Mouse (Mus musculus) liver (tissue): Measurements from ENCODE around the gene Abhd16a.
A peak's percentile ranks its signal among the peaks of the same experiment; 100 is the strongest.

Experiments
- DNase-seq: peaks from one replicate; pipeline ENCODE4 v3.0.0-alpha.2; 2020; ENCODE audit warnings: mixed read lengths

Gene Abhd16a

DNA sequence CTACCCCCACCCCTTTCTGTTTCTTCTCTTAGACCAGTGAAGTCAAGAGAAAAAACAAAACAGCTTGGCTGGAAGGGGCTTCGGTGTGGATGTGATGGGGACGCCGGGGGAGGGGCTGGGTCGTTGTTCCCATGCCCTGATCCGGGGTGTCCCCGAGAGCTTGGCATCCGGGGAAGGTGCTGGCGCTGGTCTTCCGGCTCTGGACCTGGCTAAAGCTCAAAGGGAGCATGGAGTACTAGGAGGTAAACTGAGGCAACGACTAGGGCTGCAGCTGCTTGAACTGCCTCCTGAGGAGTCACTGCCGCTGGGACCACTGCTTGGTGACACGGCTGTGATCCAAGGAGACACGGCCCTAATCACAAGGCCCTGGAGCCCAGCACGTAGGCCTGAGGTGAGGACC is 29.0 kb upstream of the Abhd16a start:
- no peak for DNase-seq

DNA sequence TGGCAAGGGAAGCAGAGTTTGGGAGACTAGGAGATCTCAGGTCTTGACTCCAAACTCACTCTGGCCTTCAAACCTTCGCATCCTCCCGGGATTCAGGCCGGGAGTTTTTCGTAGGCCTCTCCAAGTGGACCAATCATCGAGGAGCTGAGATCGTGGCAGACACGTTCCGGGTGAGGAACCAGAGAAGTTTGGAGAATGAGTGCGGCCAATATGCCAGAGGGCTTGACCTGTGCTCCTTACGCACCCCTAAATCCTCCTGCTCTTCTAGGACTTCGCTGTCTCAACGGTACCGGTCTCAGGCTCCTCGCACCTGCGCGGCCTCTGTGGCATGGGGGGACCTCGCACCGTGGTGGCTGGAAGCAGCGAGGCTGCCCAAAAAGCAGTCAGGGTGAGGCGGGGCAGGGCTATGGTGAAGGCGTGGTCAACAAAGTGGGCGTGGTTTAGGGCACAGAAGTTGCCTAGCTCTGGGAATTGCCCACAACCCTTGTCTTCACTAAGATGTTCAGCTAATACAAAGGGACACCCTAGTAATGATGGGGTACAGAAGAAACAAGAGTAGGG is 28.2 kb upstream of the Abhd16a start:
- peak; percentile 72 for DNase-seq

DNA sequence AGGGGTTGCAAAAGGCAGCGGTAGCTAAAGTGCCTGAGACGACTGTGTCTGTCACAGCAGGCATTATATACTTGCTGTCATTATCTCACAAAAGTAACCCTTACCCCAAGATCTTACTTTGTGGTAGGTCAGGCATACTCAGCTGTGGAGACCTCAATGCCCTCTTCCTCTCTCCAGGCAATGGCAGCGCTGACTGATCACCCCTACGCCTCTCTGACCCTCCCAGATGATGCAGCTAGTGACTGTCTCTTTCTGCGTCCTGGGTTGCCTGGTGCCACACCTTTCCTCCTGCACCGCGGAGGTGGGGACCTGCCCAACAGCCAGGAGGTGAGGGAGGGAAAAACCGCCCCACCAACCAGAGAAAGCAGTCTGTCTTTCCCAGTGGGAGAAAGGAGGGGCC is 27.8 kb upstream of the Abhd16a start:
- DNase-seq = no peak

DNA sequence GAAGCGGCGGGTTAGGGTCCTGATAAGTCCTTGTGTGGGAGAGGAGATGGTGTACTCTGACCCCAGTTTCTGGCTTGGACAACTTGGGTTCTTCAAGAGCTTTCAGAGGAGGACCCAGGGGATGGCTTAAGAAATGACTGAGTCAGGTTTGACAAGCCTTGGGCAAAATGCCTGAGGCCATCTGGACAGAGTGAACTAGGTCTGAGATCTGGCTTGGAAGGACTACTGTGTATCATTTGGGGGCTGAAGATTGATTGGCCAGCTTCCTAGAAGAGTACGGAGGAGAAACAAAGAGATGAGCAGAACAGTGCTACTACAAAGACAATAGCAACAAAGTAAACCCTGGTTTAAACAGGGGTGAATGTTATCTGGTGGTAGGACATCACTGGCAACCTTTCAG is 25.6 kb upstream of the Abhd16a start:
- DNase-seq = no peak

DNA sequence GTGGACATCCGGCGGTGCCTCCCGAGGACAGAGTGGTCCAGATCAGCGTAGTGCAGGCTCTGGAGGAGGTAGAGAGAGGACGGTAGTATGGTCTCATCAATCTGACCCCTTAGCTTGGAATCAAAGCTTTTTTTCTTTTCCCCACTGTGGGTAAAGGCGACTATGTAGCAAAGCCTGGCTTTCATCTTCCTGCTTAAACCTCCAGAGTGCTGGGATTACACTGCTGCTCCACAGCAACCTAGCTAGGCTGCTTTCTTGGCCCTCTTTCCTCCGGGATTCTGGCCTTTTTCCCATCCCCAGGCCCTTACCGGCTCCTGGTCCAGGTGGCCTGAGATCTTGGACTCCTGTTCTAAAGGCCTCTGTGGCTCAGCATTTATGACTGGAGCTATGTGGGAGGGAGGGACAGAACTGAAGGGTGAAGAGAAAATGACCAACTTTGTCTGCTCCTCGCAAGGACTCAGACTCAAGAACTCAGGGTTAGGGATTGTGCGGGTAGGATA is 24.6 kb upstream of the Abhd16a start:
- no peak for DNase-seq

DNA sequence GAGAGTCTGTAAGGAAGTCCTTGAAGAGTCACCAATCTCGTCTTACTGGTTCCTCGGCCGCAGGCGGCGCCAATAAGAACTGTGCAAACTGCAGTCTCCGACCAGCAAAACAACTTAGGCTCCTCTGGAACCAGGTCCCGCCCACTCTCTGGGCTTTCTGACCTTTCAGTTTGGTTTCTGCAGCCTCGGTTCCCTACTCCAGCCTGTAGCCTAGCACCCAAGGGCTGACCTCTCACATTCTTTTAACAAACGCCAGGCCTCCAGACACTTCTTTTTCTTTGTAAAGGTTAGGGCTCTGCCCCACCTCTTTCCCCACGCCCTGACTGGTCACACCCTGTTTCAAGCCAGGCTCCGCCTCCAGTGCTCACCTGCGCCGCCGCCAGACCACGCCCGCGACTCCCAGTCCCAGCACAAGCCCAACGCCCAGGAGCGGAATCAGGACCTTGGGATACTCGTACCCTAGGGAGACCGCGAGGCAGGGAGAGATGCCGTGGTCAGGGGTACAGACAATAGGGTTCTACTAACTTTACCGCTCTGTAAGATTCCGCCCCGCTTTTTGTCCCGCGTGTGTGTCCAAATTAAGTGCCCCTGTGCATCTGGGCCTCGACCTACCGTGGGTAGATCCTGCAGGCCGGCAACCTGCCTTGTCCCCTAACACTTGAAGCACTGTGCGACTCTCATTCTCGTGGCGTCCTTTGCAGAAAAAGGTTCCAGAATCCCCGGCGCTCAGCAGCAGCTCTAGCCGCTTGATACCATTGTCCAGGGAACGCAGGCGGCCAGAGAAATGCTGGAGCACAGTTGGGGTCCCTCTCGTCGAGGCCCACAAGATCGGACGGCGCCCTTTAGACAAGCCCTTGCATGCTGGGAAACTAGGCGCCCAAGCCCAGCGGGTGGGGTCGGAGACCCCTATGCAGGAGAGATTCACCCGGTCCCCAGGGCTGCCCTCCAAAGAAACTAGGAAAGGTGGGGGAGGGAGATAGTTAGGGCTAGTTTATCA is 23.8 kb upstream of the Abhd16a start, which contains the start of gene Ly6g6c:
Gene Ly6g6c, plus strand, starts transcription at position 438 of the 997 bp plus-strand sequence.
- peak; percentile 62 for DNase-seq

DNA sequence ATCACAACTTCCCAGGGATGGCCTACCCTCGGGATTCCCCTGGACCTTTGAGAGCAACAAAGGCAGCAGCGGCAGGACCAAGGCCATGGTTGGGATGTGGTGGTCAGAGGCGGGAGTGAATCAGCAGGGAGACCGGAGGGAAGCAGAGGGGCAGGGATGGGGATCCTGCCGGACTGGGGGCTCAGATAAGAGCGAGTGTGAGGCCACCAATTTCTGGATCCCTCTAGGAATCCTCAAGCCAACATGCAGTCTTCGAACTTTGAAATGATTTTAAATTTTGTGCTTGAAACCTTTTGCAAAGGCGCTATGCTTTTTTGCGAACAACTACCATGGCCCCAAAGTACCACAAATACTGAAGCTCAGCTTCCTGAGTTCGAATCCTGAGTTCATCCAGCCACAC is 23.0 kb upstream of the Abhd16a start, which contains the start of gene Mpig6b:
Gene Mpig6b, minus strand, starts transcription at position 101 of the 400 bp plus-strand sequence.
- DNase-seq = no peak

DNA sequence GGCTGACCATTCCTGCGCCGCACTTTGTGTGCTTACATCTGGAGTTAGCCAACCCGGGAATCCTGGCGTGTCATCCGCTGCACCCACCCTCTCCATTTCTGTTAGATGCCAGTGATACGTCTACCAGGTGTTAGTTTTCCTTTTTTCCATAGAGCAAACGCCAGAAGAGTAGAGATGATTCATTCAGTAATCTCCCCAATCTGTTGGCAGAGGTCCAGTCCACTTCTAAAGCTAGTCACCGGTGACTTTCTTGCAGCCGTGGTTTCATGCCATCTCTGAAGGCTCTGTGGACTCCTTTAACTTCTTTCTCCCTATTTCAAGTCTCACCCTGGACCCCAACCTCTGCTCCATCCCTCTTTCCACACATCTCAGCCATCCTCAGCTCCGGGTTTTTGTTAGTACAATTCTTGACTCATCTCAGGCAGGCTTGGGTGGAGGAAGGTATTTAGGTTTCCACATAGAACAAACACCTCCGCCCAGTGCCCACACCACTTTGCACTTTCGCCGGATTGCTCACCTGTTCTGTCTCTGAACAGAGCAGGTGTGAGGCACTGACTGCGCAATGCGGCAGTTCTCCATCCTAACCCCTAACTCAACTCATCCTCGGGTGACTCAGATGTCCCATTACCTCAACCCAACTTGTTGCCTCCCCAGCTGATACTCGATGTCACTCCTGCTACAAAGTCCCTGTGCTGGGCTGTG is 20.7 kb upstream of the Abhd16a start:
- no peak for DNase-seq

DNA sequence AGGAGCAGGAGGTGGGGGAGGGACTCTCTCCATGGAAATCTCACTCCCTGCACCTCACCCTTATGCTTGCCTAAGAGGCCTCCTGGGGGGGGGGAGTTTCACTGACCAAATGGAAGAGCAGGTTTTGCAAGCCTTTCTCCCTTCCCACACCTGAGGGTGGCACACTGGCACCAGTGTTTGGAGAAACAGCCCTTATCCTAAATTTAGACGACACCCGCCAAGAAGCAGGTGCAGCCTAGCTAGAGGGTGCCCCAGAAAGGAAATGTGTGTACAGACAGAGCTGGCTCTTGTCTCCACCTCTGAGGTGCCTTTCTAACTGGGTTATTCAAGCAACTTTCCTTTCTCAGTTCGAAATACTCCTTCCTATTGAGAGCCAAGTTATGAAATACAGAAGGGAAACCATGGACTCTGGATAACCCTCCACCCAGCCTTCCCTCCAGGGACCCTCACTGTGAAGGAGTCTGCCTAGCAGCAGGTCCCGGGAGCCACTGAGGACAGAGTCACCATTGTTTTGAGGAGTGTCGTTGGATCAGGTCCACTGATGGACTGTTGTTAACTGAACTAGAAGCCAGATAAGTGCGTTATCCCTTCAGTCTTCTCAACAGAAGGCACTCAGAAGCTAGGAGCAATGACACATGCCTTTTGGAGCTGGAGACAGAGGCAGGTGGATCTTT is 18.4 kb upstream of the Abhd16a start:
- no peak for DNase-seq

DNA sequence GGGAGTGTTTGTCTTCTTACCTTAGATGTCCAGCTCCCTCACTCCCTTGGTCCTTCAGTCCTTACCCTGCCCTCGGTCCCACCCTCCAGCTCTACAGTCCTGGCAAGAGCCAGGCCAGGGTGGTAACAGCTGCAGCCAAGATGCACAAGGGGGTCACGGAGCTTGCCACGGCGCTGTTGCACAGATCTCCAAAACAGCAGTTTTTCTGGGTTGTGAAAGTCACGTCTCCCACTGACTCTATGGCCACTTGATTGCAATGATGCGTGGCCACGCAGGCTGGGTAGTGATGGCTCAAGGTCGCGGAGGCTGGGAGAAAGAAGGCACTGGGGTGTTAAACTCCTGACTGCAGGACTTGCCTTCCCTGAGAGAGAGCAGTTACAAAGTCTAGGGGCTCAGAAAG is 17.6 kb upstream of the Abhd16a start:
- DNase-seq = no peak

DNA sequence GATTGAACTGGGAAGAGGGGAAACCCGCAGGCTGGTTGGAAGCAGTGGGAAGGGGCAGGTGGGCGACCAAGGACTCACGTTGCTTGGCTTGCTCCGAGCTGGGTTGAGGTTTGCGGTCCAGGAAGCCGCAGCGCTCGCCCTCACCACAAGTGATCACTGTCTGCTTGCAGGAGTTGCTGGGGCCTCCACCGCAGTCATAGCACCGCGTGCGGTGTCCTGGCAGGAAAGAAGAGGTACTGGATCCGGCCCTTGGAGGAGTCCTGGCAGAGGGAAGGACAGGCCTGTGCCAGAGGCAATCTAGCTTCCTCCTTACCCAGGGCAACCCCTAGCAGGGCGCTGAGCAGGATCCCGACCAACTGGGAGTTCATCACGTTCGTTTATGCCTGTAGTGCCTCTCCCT is 15.0 kb upstream of the Abhd16a start:
- no peak for DNase-seq

DNA sequence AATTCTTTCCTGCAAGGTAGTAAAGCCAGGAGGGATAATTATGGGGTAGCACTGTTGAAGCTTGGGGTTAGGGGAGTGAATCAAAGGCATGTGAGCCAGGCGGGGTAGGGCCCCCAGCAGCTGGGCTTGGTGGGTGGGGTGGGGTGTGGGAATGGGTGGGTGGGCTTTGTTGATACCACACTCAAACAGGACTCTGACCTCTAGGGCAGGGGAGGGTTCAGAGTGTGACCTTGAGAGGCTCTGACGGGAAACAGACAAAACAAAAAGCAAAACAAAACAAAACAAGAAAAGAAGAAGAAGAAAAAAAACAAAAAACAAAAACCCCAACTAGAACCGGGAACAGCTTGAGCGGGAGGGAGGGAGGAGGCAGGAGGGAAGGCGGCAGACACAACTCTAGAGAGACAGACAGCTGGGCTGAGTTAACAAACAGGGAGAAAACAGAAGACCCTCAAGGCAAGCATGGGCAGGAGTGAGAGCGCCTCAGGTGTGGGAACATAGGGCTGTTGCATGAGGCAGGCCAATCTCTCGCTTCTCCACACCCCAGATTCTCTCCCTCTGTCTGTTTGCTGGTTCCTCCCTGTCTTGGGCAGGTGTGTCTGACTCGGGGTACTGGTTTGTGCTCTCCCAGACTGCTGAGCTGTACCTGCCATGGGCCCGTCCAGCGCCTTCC is 12.4 kb upstream of the Abhd16a start, which contains the start of gene Ly6g6e:
Gene Ly6g6e, plus strand, starts transcription at position 396 of the 670 bp plus-strand sequence.
- no peak for DNase-seq

DNA sequence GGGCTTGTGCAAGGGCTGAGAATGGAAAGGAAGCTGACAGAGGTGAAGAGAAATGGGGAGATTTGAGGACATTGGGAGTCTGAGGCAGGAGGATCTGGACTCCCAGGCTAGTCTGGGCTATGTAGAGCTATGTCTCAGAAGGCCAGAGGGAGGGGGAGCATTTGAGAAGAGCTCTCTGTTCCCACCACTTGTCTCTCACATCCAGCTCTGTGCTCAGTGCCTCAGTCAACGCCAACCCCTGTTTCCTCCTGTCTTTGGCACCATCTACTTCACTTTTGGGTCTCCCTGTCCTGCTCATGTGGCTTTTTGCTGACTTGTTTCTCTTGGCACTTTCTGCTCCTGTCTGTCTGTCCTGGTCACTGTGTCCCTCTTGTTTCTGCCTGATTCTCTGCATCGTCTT is 11.8 kb upstream of the Abhd16a start:
- no peak for DNase-seq

DNA sequence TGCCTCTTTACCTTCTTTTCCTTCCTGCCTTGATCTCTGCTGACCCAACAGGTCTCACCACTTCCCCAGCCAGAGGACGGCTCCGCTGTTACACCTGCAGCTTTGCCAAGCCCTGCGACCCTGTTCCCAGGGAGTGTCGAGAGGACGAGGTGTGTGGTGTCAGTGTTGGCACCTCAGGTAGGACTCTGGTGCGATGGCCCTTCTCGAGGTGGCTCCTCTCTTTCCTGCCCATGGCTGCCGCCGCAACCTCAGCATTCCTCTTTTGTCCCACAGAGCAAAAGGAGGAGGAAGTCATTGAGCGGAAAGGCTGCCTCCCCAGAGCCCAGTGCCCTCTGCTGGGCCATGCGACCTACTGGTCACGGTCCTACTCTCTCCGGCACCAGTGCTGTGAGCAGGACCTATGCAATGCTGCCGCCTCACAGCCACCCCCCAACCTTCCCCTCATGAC is 11.3 kb upstream of the Abhd16a start, which contains the start of gene Ly6g6d:
Gene Ly6g6d, minus strand, starts transcription at position 280 of the 448 bp plus-strand sequence.
- peak; percentile 45 for DNase-seq

DNA sequence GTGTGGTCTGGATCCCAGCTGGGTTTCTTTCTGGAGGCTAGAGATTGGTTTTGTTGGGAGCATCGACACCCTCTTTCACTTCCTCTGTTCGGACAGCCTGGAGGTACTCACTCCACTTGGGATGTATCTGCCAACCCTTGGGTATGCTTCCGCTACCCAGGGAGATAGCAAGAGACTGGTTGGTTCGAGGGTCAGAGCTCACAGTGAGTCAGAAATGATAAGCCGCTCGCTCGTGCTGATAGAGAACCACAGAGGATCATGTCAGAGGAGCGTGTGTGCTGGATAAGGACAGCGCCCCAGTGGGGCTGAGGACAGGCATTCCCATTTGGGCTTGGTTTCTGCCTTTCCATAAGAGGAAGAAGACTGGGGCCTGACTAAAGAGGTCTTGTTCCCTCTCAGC is 9.3 kb upstream of the Abhd16a start:
- peak; percentile 85 for DNase-seq

DNA sequence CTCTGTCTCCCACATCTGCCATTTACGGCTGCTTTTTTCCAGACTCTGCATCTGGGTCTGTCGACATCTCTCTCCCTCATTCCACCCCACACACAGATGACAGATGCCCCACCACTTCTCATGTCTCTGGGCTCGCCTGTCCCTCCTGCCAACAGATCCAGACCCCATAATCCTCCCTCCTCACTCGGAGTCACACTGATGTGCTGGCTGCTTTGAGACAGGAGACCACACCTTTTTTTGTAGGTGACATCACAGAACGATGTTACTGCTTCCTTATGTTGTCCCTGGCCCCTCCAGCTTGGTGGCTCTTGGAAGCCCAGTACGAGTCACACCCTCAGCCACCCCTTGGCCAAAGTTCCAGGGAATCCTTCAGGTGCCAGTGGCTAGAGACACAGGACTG is 8.8 kb upstream of the Abhd16a start:
- DNase-seq = no peak

DNA sequence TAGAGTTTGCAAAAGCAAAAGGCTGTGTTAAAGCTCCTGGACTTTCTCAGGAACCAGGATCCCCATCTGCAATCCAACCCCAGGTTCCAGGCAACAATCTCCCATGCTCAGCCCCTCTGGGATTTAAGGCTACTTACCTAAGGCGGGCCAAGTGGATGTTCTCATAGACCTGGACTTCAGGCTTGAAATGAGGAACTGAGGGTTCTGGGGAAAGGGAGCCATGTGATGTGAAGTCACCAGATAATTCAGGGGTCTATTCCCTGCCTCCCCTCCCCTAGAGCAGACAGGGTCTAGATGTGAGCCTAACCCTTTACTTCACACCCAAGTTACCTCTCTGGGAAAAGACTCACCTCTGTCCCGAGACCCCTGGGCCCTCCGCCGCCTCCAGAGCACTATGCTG is 8.4 kb upstream of the Abhd16a start:
- DNase-seq = no peak

DNA sequence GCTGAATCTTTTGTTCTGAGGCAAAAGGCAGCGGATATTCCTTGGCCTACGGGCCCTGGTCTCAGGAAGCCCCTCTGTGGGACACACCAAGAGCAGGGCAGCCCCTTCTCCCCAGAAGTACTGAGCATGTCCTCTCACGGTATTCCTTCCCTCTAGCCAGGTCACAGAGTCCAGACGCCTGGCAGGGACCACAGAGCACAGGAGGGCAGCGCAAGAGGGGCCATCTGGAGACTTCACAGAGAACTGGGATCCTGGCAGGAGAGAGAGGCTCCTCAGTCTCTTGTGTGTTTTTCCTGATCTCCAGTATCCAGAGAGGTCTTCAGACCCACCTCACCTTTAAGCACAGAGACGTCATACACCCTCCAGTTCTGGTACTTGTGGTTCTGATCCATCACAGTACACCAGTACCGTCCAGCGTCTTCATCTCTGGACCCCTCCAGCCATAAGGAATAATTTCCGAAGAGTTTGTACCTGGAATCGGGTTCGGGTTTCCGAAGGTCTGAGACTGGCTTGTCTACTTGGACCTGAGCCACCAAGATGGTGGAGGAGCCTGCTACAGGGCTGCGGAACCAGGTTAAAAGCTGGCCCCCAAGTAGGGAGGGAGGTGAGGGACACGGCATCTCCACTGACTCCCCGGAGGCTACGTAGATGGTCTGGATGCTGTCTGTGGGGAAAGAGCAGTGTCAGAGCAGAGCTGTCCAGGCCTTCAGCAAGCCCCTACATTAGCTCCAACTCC is 6.1 kb upstream of the Abhd16a start:
- DNase-seq = no peak

DNA sequence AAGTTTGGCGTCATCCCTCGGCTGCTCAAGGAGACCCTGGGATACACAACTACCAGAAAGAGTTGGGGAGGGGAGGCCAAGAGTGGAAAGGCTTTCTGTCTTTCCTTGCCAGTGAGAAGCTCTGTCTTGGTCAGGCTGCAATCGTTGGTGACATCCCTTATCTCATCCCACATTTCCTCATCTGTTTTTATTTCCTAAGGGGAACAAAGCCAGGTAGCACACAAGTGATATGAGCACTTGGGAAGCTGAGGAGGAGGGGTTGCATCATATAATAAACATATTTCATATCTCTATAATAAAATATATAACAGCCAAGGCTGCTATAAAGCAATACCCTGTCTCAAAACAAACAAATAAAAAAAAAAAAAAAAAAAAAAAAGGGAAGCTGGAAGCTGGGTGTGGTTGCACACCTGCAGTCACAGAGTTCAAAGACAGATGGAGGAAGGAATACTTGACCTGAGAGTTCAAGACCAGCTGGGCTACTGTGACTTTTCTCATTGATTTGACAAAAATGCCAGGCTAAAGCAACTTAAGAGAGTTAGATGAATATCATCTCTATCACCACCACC is 5.0 kb upstream of the Abhd16a start:
- DNase-seq = no peak

DNA sequence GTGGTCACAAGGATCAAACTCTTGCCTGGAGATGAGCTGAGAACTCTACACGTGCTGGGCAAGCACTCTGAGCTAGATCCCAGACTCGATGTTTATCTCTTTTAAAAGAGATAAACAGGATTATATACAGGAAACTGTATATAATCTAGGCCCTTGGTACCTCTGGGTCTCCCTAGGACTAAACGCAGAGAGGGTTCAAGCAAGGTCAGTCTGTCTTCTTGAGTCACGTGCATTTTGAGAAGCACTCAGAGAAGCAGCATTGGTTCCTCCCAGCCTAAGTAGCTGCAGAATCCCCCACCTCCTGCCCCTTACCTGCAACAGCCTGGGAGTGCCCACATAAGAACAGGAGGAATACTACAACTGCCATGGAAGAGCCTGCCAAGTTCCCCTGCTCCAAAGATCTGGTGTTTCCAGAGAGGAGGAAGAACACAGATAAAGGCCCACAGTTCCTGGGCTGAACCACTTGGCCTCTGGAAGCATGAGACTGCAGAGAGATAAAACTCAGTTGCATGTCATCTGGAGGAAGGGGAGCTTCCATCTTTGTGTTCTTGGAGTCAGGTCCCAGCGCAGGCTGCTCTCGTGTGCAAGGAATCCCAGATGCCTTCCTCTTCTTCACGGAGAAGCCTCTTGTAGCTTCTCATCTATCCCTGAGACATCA is 3.7 kb upstream of the Abhd16a start, which contains the start of gene Ly6g6f:
Gene Ly6g6f, minus strand, starts transcription at position 403 of the 658 bp plus-strand sequence.
- no peak for DNase-seq
